Mouse (Mus musculus) testis, adult 2 months (tissue): ENCODE data around the gene Ppil2. TPM values are rescaled to one million over a fixed set of nuclear protein-coding genes. Genes with fewer than 3 reads are reported as not detected.
A peak's percentile ranks its signal among the peaks of the same experiment; 100 is the strongest.

Experiments
- H3K27ac ChIP-seq: fragments of 200-500 bp; 2 replicates; pipeline ENCODE4 v1.5.1; 2012; ENCODE audit warnings: low read depth, low read length; ENCODE audit not compliant: control insufficient read depth, insufficient read depth
- H3K27me3 ChIP-seq: fragments of 200-500 bp; 2 replicates; pipeline ENCODE4 v1.6.1; 2012; ENCODE audit warnings: mild to moderate bottlenecking, low read length, moderate library complexity; ENCODE audit not compliant: control insufficient read depth, insufficient read depth
- H3K36me3 ChIP-seq: fragments of 200-500 bp; 2 replicates; pipeline ENCODE4 v1.6.1; 2012; ENCODE audit warnings: mild to moderate bottlenecking, low read length; ENCODE audit not compliant: control insufficient read depth, insufficient read depth
- H3K4me1 ChIP-seq: fragments of 200-500 bp; 2 replicates; pipeline ENCODE4 v1.6.1; 2012; ENCODE audit warnings: low read length; ENCODE audit not compliant: control insufficient read depth, insufficient read depth
- H3K4me3 ChIP-seq: fragments of 200-500 bp; 2 replicates; pipeline ENCODE4 v1.5.1; 2012; ENCODE audit warnings: low read depth, mild to moderate bottlenecking, low read length, moderate library complexity, mixed read lengths; ENCODE audit not compliant: control insufficient read depth
- CTCF ChIP-seq: fragments of 200-500 bp; IDR thresholded peaks from 2 replicates; pipeline ENCODE4 v1.5.1; 2012; ENCODE audit warnings: low read depth, mild to moderate bottlenecking, inconsistent platforms, low read length, moderate library complexity; ENCODE audit not compliant: control insufficient read depth, insufficient read depth, insufficient replicate concordance
- POLR2A ChIP-seq: fragments of 200-500 bp; IDR thresholded peaks from 2 replicates; pipeline ENCODE4 v1.6.1; 2012; ENCODE audit warnings: low read depth, mild to moderate bottlenecking, inconsistent platforms, low read length, moderate library complexity; ENCODE audit not compliant: control insufficient read depth
- polyA plus RNA-seq: library from polyadenylated mRNA; depleted of rRNA; stranded (reverse); fragments of >200 nt; gene quantifications from 2 replicates; pipeline ENCODE4 v1.2.3, GENCODE M21; 2012

Gene Ppil2
- polyA plus RNA-seq, 1 experiment: 75.3 TPM

GRCm38 (mm10) chr16:17086669-17087193, 24.3 kb downstream of the Ppil2 start:
- Histone ChIP-seq H3K27me3 (no peaks in the 10 kb centered on the region), H3K4me3 (no peak overlapping the region), H3K4me1 (no peaks in the 10 kb centered on the region), H3K36me3 (no peaks in the 10 kb centered on the region; the same call in 1 of the 2 replicates), H3K27ac (no peak overlapping the region)
- no peak for TF ChIP-seq CTCF
- TF ChIP-seq POLR2A: no peak

- Histone ChIP-seq H3K4me1 (no peaks in the 10 kb centered on the region), H3K4me3 (no peak overlapping the region), H3K36me3 (no peaks in the 10 kb centered on the region; the same call in 1 of the 2 replicates), H3K27me3 (no peaks in the 10 kb centered on the region), H3K27ac (no peak overlapping the region)
- TF ChIP-seq CTCF (no peak), POLR2A (no peak)
Observed at GRCm38 (mm10) chr16:17086241-17086640, 24.8 kb downstream of the Ppil2 start.

GRCm38 (mm10) chr16:17085636-17086035, 25.4 kb downstream of the Ppil2 start:
- no peaks in the 10 kb centered on the region; the same call in 1 of the 2 replicates for H3K36me3 ChIP-seq
- no peak overlapping the region for H3K4me3 ChIP-seq
- no peak for TF ChIP-seq CTCF
- TF ChIP-seq POLR2A: no peak
- H3K27me3 ChIP-seq: no peaks in the 10 kb centered on the region
- H3K4me1 ChIP-seq: no peaks in the 10 kb centered on the region
- H3K27ac ChIP-seq: no peak overlapping the region

- Histone ChIP-seq H3K27ac (no peak overlapping the region), H3K27me3 (no peaks in the 10 kb centered on the region), H3K4me1 (no peaks in the 10 kb centered on the region), H3K4me3 (no peak overlapping the region), H3K36me3 (peaks cover 1% of the 10 kb centered on the region)
- TF ChIP-seq CTCF (no peak), POLR2A (no peak)
Observed at GRCm38 (mm10) chr16:17082121-17082792, 28.8 kb downstream of the Ppil2 start.

GRCm38 (mm10) chr16:17078101-17078500, 33.0 kb downstream of the Ppil2 start:
- Histone ChIP-seq H3K27me3 (no peaks in the 10 kb centered on the region), H3K27ac (no peak overlapping the region), H3K4me1 (no peaks in the 10 kb centered on the region), H3K36me3 (peaks cover 1% of the 10 kb centered on the region), H3K4me3 (no peak overlapping the region)
- no peak for TF ChIP-seq CTCF

- H3K4me1 ChIP-seq: no peaks in the 10 kb centered on the region
Observed at GRCm38 (mm10) chr16:17076869-17077268, 34.2 kb downstream of the Ppil2 start.

GRCm38 (mm10) chr16:17076301-17076700, 34.8 kb downstream of the Ppil2 start:
- Histone ChIP-seq H3K4me1 (0 out of 2 replicates have a peak, but pooled peaks cover 2% of the 10 kb centered on the region), H3K27ac (no peak overlapping the region), H3K36me3 (peaks cover 3% of the 10 kb centered on the region; the same call in 1 of the 2 replicates), H3K4me3 (no peak overlapping the region), H3K27me3 (no peaks in the 10 kb centered on the region)
- TF ChIP-seq CTCF (no peak), POLR2A (no peak)

More at GRCm38 (mm10) chr16:17076869-17077268, 34.2 kb downstream of the Ppil2 start:
- no peaks in the 10 kb centered on the region for H3K27me3 ChIP-seq
- TF ChIP-seq POLR2A (no peak), CTCF (no peak)
- no peak overlapping the region for H3K27ac ChIP-seq
- H3K36me3 ChIP-seq: peaks cover 3% of the 10 kb centered on the region; the same call in 1 of the 2 replicates
- no peak overlapping the region for H3K4me3 ChIP-seq

- Histone ChIP-seq H3K27ac (0 out of 2 replicates have a peak overlapping the region, but pooled peaks have one; percentile 12), H3K4me1 (peaks cover 5% of the 10 kb centered on the region), H3K4me3 (no peak overlapping the region), H3K27me3 (no peaks in the 10 kb centered on the region), H3K36me3 (peaks cover 3% of the 10 kb centered on the region; the same call in 1 of the 2 replicates)
- TF ChIP-seq POLR2A: no peak
- no peak for TF ChIP-seq CTCF
Observed at GRCm38 (mm10) chr16:17073000-17073399, 38.1 kb downstream of the Ppil2 start.
